10 mouse cellular contexts compared by ENCODE assay signal in genomic region chrX:52261546-52261945, GRCm38 (mm10).
DNase-seq lines count a peak whose midpoint lies in the region; ATAC-seq lines count a peak whose summit lies in the region.
"Had no signal": no experiment of that assay in that cellular context is flagged by ENCODE, and none has a peak within 500 bp of the region (broad histone marks: within the 10 kb centered on the region; RNA-seq: fewer than 3 reads in every experiment).

No protein-coding gene starts in this region.

- peak; percentile 28 for DNase-seq in kidney, adult 18-20 months
- DNase-seq in adrenal gland, postnatal 25 days, result peak; percentile 18
- no peak for DNase-seq in midbrain, embryonic 10.5 days (ENCODE audit: low spot score)
- DNase-seq: spleen, adult 18-20 months had no signal

- no peak for ATAC-seq in kidney, embryonic 16.5 days (ENCODE audit: low FRiP score, low TSS enrichment)
- peak; percentile 27; the same call in 1 of the 2 replicates for ATAC-seq in heart, embryonic 15.5 days (replicated peaks; ENCODE audit: insufficient number of reproducible peaks, insufficient read depth, low FRiP score, low read depth)
- ATAC-seq in lung, embryonic 16.5 days (ENCODE audit: low read depth), result peak; percentile 68
- no peak for ATAC-seq in hindbrain, embryonic 16.5 days
- ATAC-seq in forebrain, embryonic 12.5 days (ENCODE audit: low FRiP score), result no peak

- peaks cover 13% of the 10 kb centered on the region for H3K27me3 ChIP-seq in kidney, embryonic 16.5 days (ENCODE audit: insufficient read depth, low read length)
- H3K27me3 ChIP-seq in heart, embryonic 15.5 days, result no peaks in the 10 kb centered on the region
- H3K27me3 ChIP-seq in lung, embryonic 16.5 days (ENCODE audit: control insufficient read depth, insufficient read depth, low read depth, low read length), result no peaks in the 10 kb centered on the region; the same call in none of the 2 replicates
- H3K27me3 ChIP-seq in midbrain, embryonic 10.5 days (ENCODE audit: low read depth, poor library complexity, severe bottlenecking), result peaks cover 28% of the 10 kb centered on the region
- no peaks in the 10 kb centered on the region for H3K27me3 ChIP-seq in hindbrain, embryonic 16.5 days (replicated peaks; ENCODE audit: control insufficient read depth, insufficient read depth, low read length)
- no peaks in the 10 kb centered on the region; the same call in 1 of the 2 replicates for H3K27me3 ChIP-seq in forebrain, embryonic 12.5 days

- WGBS in kidney, embryonic 16.5 days, result 54% methylated on average over 7 of the region's 7 CpGs
- 33% methylated on average over 7 of the region's 7 CpGs for WGBS in heart, embryonic 15.5 days
- WGBS in lung, embryonic 16.5 days, result 40% methylated on average over 7 of the region's 7 CpGs
- WGBS in midbrain, embryonic 10.5 days, result 88% methylated on average over 7 of the region's 7 CpGs
- 73% methylated on average over 7 of the region's 7 CpGs for WGBS in hindbrain, embryonic 16.5 days
- WGBS in forebrain, embryonic 12.5 days, result 86% methylated on average over 7 of the region's 7 CpGs

- no peak overlapping the region for H3K27ac ChIP-seq in kidney, embryonic 16.5 days (ENCODE audit: low read length)
- peak overlapping the region; percentile 64 for H3K27ac ChIP-seq in heart, embryonic 15.5 days
- H3K27ac ChIP-seq in lung, embryonic 16.5 days (ENCODE audit: low read length), result no peak overlapping the region
- no peak overlapping the region for H3K27ac ChIP-seq in midbrain, embryonic 10.5 days (replicated peaks)
- no peak overlapping the region for H3K27ac ChIP-seq in hindbrain, embryonic 16.5 days (ENCODE audit: low read depth, low read length)
- H3K27ac ChIP-seq in forebrain, embryonic 12.5 days, result no peak overlapping the region
- H3K27ac ChIP-seq: liver, embryonic 14.5 days had no signal

- H3K9me3 ChIP-seq in kidney, embryonic 16.5 days (ENCODE audit: low read length), result no peaks in the 10 kb centered on the region
- H3K9me3 ChIP-seq in heart, embryonic 15.5 days (replicated peaks), result no peaks in the 10 kb centered on the region
- no peaks in the 10 kb centered on the region for H3K9me3 ChIP-seq in lung, embryonic 16.5 days (ENCODE audit: control insufficient read depth, low read length)
- no peaks in the 10 kb centered on the region for H3K9me3 ChIP-seq in midbrain, embryonic 10.5 days (replicated peaks)
- no peaks in the 10 kb centered on the region for H3K9me3 ChIP-seq in hindbrain, embryonic 16.5 days (ENCODE audit: control insufficient read depth, low read length)
- no peaks in the 10 kb centered on the region for H3K9me3 ChIP-seq in forebrain, embryonic 12.5 days

- H3K4me1 ChIP-seq in kidney, embryonic 16.5 days (ENCODE audit: insufficient read depth, low read length), result 0 out of 2 replicates have a peak, but pooled peaks cover 6% of the 10 kb centered on the region
- peaks cover 16% of the 10 kb centered on the region for H3K4me1 ChIP-seq in heart, embryonic 15.5 days (replicated peaks)
- peaks cover 5% of the 10 kb centered on the region; the same call in 1 of the 2 replicates for H3K4me1 ChIP-seq in lung, embryonic 16.5 days (replicated peaks; ENCODE audit: control insufficient read depth, insufficient read depth, low read length)
- H3K4me1 ChIP-seq in midbrain, embryonic 10.5 days, result no peaks in the 10 kb centered on the region
- H3K4me1 ChIP-seq in hindbrain, embryonic 16.5 days (ENCODE audit: control insufficient read depth, insufficient read depth, low read depth, low read length), result no peaks in the 10 kb centered on the region
- no peaks in the 10 kb centered on the region for H3K4me1 ChIP-seq in forebrain, embryonic 12.5 days

- H3K36me3 ChIP-seq in kidney, embryonic 16.5 days (ENCODE audit: insufficient read depth, low read length), result no peaks in the 10 kb centered on the region
- no peaks in the 10 kb centered on the region for H3K36me3 ChIP-seq in heart, embryonic 15.5 days
- H3K36me3 ChIP-seq in lung, embryonic 16.5 days (ENCODE audit: control insufficient read depth, insufficient read depth, low read length), result no peaks in the 10 kb centered on the region
- H3K36me3 ChIP-seq in midbrain, embryonic 10.5 days, result no peaks in the 10 kb centered on the region
- H3K36me3 ChIP-seq in hindbrain, embryonic 16.5 days (ENCODE audit: control insufficient read depth, insufficient read depth, low read length), result no peaks in the 10 kb centered on the region
- H3K36me3 ChIP-seq in forebrain, embryonic 12.5 days (replicated peaks), result no peaks in the 10 kb centered on the region

- no peak overlapping the region for H3K4me3 ChIP-seq in kidney, embryonic 16.5 days (ENCODE audit: low read length)
- no peak overlapping the region for H3K4me3 ChIP-seq in heart, embryonic 15.5 days
- H3K4me3 ChIP-seq in lung, embryonic 16.5 days (ENCODE audit: low read length), result no peak overlapping the region
- no peak overlapping the region for H3K4me3 ChIP-seq in midbrain, embryonic 10.5 days
- H3K4me3 ChIP-seq in hindbrain, embryonic 16.5 days (ENCODE audit: low read length), result no peak overlapping the region
- H3K4me3 ChIP-seq in forebrain, embryonic 12.5 days (replicated peaks), result no peak overlapping the region

- H3K9ac ChIP-seq in kidney, embryonic 16.5 days (replicated peaks; ENCODE audit: low read length), result no peak overlapping the region
- no peak overlapping the region for H3K9ac ChIP-seq in heart, embryonic 15.5 days
- H3K9ac ChIP-seq in lung, embryonic 16.5 days (ENCODE audit: low read length), result no peak overlapping the region
- no peak overlapping the region for H3K9ac ChIP-seq in hindbrain, embryonic 16.5 days (ENCODE audit: low read depth, low read length)
- H3K9ac ChIP-seq in forebrain, embryonic 12.5 days, result no peak overlapping the region
- H3K9ac ChIP-seq: liver, embryonic 14.5 days had no signal

- no peak overlapping the region for H3K4me2 ChIP-seq in kidney, embryonic 16.5 days (replicated peaks; ENCODE audit: low read depth, low read length)
- no peak overlapping the region for H3K4me2 ChIP-seq in heart, embryonic 15.5 days
- H3K4me2 ChIP-seq in lung, embryonic 16.5 days (ENCODE audit: low read depth, low read length), result no peak overlapping the region
- H3K4me2 ChIP-seq in hindbrain, embryonic 16.5 days (ENCODE audit: low read length), result no peak overlapping the region
- H3K4me2 ChIP-seq in forebrain, embryonic 12.5 days, result no peak overlapping the region

Comparison
In these comparisons a context has a peak if more than half of its experiments do, and no peak if none do; other contexts are left out.
1. ATAC-seq: peak in heart, embryonic 15.5 days (single experiment) and lung, embryonic 16.5 days (single experiment); none in kidney, embryonic 16.5 days (single experiment), hindbrain, embryonic 16.5 days (single experiment) and forebrain, embryonic 12.5 days (single experiment).